Mouse (Mus musculus) ES-Bruce4 (cell line): Measurements from ENCODE around the gene Fam184b.

Experiments used
- CTCF ChIP-seq: IDR thresholded peaks from one replicate; pipeline ENCODE4 v1.8.1; 2011; ENCODE audit warnings: low read depth, low read length
- POLR2A ChIP-seq: IDR thresholded peaks from one replicate; pipeline ENCODE4 v1.8.1; 2011; ENCODE audit warnings: low read length; ENCODE audit not compliant: insufficient read depth

- TF ChIP-seq POLR2A (no peak), CTCF (no peak)
Measured at GRCm38 (mm10) chr5:45483654-45484053, 155.8 kb downstream of the Fam184b start.
